Mouse (Mus musculus): ENCODE data around the gene Serpinf1. TPM values are rescaled to one million over a fixed set of nuclear protein-coding genes. Genes with fewer than 3 reads are reported as not detected.

Gene Serpinf1
- polyA plus RNA-seq, 1 experiment from 2014 or later: 72.8 TPM

MicroRNAs encoded within 50 kb of the gene (microRNA counts, 519-probe panel; counts per million panel counts)
- 3,817 counts per million, percentile 89 among the panel's probes with 10 or more counts for microRNA mmu-miR-22

Small RNA genes lying within 50 kb of the gene (microRNA-seq; reads per million reads assigned to microRNA genes)
- 4,425 reads per million, percentile 90 among the genes with 10 or more reads in this experiment for gene Mir22

Other genes starting within 250 kb of the Serpinf1 start
- gene Ovca2, start 243.9 kb downstream of the Serpinf1 start, polyA plus RNA-seq (2015; fragmentation: Nextera tagmentation; extraction: Ambion mirVana): 19.4 and 23.2 TPM in 2 replicates
- 20.6 and 20.7 TPM in 2 replicates for gene Dph1, start 231.5 kb downstream of the Serpinf1 start, polyA plus RNA-seq (2015; fragmentation: Nextera tagmentation; extraction: Ambion mirVana)
- gene Rtn4rl1, start 228.9 kb downstream of the Serpinf1 start, polyA plus RNA-seq (2015; fragmentation: Nextera tagmentation; extraction: Ambion mirVana): 1.3 and 1.4 TPM in 2 replicates
- 111 and 112 TPM in 2 replicates for gene Rpa1, start 74.4 kb downstream of the Serpinf1 start, polyA plus RNA-seq (2015; fragmentation: Nextera tagmentation; extraction: Ambion mirVana)
- gene Smyd4, start 74.3 kb downstream of the Serpinf1 start, polyA plus RNA-seq (2015; fragmentation: Nextera tagmentation; extraction: Ambion mirVana): 8.1 and 9.8 TPM in 2 replicates
- 65.3 and 68.3 TPM in 2 replicates for gene Serpinf2, start 16.9 kb upstream of the Serpinf1 start, polyA plus RNA-seq (2015; fragmentation: Nextera tagmentation; extraction: Ambion mirVana)
- gene Wdr81, start 32.0 kb upstream of the Serpinf1 start, polyA plus RNA-seq (2015; fragmentation: Nextera tagmentation; extraction: Ambion mirVana): 6.8 and 7.0 TPM in 2 replicates
- 22.7 and 22.9 TPM in 2 replicates for gene Tlcd2, start 39.0 kb upstream of the Serpinf1 start, polyA plus RNA-seq (2015; fragmentation: Nextera tagmentation; extraction: Ambion mirVana)
- 42.4 and 43.8 TPM in 2 replicates for gene Prpf8, start 64.1 kb upstream of the Serpinf1 start, polyA plus RNA-seq (2015; fragmentation: Nextera tagmentation; extraction: Ambion mirVana)
- gene Rilp, start 87.4 kb upstream of the Serpinf1 start, polyA plus RNA-seq (2015; fragmentation: Nextera tagmentation; extraction: Ambion mirVana): 1.4 and 1.7 TPM in 2 replicates
- 6.2 and 6.7 TPM in 2 replicates for gene Scarf1, start 90.8 kb upstream of the Serpinf1 start, polyA plus RNA-seq (2015; fragmentation: Nextera tagmentation; extraction: Ambion mirVana)
- 4.1 and 5.0 TPM in 2 replicates for gene Slc43a2, start 109.0 kb upstream of the Serpinf1 start, polyA plus RNA-seq (2015; fragmentation: Nextera tagmentation; extraction: Ambion mirVana)
- 59.1 and 63.1 TPM in 2 replicates for gene Pitpna, start 165.4 kb upstream of the Serpinf1 start, polyA plus RNA-seq (2015; fragmentation: Nextera tagmentation; extraction: Ambion mirVana)
- gene Inpp5k, start 208.3 kb upstream of the Serpinf1 start, polyA plus RNA-seq (2015; fragmentation: Nextera tagmentation; extraction: Ambion mirVana): 20.6 and 24.2 TPM in 2 replicates
- 70.5 and 74.3 TPM in 2 replicates for gene Myo1c, start 227.8 kb upstream of the Serpinf1 start, polyA plus RNA-seq (2015; fragmentation: Nextera tagmentation; extraction: Ambion mirVana)